Mouse (Mus musculus) bone marrow, adult 2 months (tissue): ENCODE results near the gene Cnn2. TPM values are rescaled to one million over a fixed set of nuclear protein-coding genes. Genes with fewer than 3 reads are reported as not detected.
A peak's percentile ranks its signal among the peaks of the same experiment; 100 is the strongest.

Experiments
- H3K27ac ChIP-seq: fragments of 200-500 bp; 2 replicates; pipeline ENCODE4 v1.5.1; 2012; ENCODE audit warnings: low read depth, mild to moderate bottlenecking, control low read depth, inconsistent platforms, low read length; ENCODE audit not compliant: control insufficient read depth, poor library complexity, insufficient read depth
- H3K4me1 ChIP-seq: fragments of 200-500 bp; 2 replicates; pipeline ENCODE4 v1.6.1; 2011; ENCODE audit warnings: low read length; ENCODE audit not compliant: control insufficient read depth, insufficient read depth
- H3K4me3 ChIP-seq: fragments of 200-500 bp; replicated peaks from 2 replicates; pipeline ENCODE3; 2011; ENCODE audit warnings: mild to moderate bottlenecking, low read depth, low read length, control low read depth; ENCODE audit not compliant: control insufficient read depth
- CTCF ChIP-seq: fragments of 200-500 bp; IDR thresholded peaks from 2 replicates; pipeline ENCODE4 v1.5.1; 2011; ENCODE audit warnings: low read length, control low read depth; ENCODE audit not compliant: control insufficient read depth, insufficient read depth
- POLR2A ChIP-seq: fragments of 200-500 bp; IDR thresholded peaks from 2 replicates; pipeline ENCODE4 v1.6.1; 2011; ENCODE audit warnings: low read depth, mild to moderate bottlenecking, control low read depth, low read length, borderline replicate concordance; ENCODE audit not compliant: control insufficient read depth
- WGBS: fragments of 180-500 bp; shearing (Covaris S2); methylation state at CpG from one replicate; pipeline ENCODE4 v1.1.7; 2018; 5-methylcytosine and 5-hydroxymethylcytosine counted together
- polyA plus RNA-seq: library from polyadenylated mRNA; stranded (reverse); fragments of >200 nt; gene quantifications from 2 replicates; pipeline ENCODE4 v1.2.4, GENCODE M21; 2011; ENCODE audit warnings: low replicate concordance; ENCODE audit not compliant: missing spikeins, insufficient read depth, insufficient read length

Gene Cnn2
- polyA plus RNA-seq, 1 experiment, result 92.4 TPM

GRCm38 (mm10) chr10:80027681-80028520 is 39.5 kb downstream of the Cnn2 start:
- Histone ChIP-seq H3K4me1 (peaks cover 9% of the 10 kb centered on the region), H3K27ac (no peak overlapping the region; the same call in 1 of the 2 replicates), H3K4me3 (no peak overlapping the region)
- TF ChIP-seq POLR2A (no peak), CTCF (no peak)
- 80% methylated on average over 20 of the region's 20 CpGs for WGBS

GRCm38 (mm10) chr10:80028521-80028846 is 40.1 kb downstream of the Cnn2 start:
- no peak overlapping the region; the same call in 1 of the 2 replicates for H3K27ac ChIP-seq
- H3K4me1 ChIP-seq, result peaks cover 9% of the 10 kb centered on the region
- 92% methylated on average over 13 of the region's 13 CpGs for WGBS
- no peak overlapping the region for H3K4me3 ChIP-seq
- TF ChIP-seq POLR2A (no peak), CTCF (no peak)

GRCm38 (mm10) chr10:80030191-80030590 is 41.8 kb downstream of the Cnn2 start:
- Histone ChIP-seq H3K4me1 (peaks cover 7% of the 10 kb centered on the region), H3K27ac (0 out of 2 replicates have a peak overlapping the region, but pooled peaks have one; percentile 13), H3K4me3 (no peak overlapping the region)
- TF ChIP-seq POLR2A (no peak), CTCF (no peak)
- WGBS, result 68% methylated on average over 9 of the region's 9 CpGs

GRCm38 (mm10) chr10:80030736-80031135 is 42.4 kb downstream of the Cnn2 start:
- Histone ChIP-seq H3K27ac (peak overlapping the region; percentile 13; the same call in 1 of the 2 replicates), H3K4me1 (peaks cover 5% of the 10 kb centered on the region)

GRCm38 (mm10) chr10:80032799-80033480 is 44.6 kb downstream of the Cnn2 start:
- H3K27ac ChIP-seq, result peak overlapping the region; percentile 60
- no peak overlapping the region for H3K4me3 ChIP-seq
- H3K4me1 ChIP-seq, result peaks cover 5% of the 10 kb centered on the region
- WGBS, result 19% methylated on average over 5 of the region's 5 CpGs
- TF ChIP-seq POLR2A, result no peak
- TF ChIP-seq CTCF, result no peak

More at GRCm38 (mm10) chr10:80030736-80031135, 42.4 kb downstream of the Cnn2 start:
- TF ChIP-seq POLR2A (no peak), CTCF (no peak)
- 87% methylated on average over 17 of the region's 17 CpGs for WGBS
- no peak overlapping the region for H3K4me3 ChIP-seq

- Histone ChIP-seq H3K4me1 (peaks cover 5% of the 10 kb centered on the region), H3K4me3 (no peak overlapping the region), H3K27ac (peak overlapping the region; percentile 60)
- TF ChIP-seq POLR2A, result no peak
- TF ChIP-seq CTCF, result peak; percentile 53
- WGBS, result 22% methylated on average over 9 of the region's 9 CpGs
Measured at GRCm38 (mm10) chr10:80033511-80034391, 45.4 kb downstream of the Cnn2 start.

GRCm38 (mm10) chr10:80035148-80035547 is 46.8 kb downstream of the Cnn2 start:
- 82% methylated on average over 8 of the region's 8 CpGs for WGBS
- Histone ChIP-seq H3K4me3 (no peak overlapping the region), H3K4me1 (peaks cover 5% of the 10 kb centered on the region), H3K27ac (no peak overlapping the region; the same call in 1 of the 2 replicates)
- TF ChIP-seq POLR2A, result no peak
- no peak for TF ChIP-seq CTCF

GRCm38 (mm10) chr10:80035686-80036085 is 47.3 kb downstream of the Cnn2 start:
- Histone ChIP-seq H3K27ac (no peak overlapping the region), H3K4me3 (no peak overlapping the region), H3K4me1 (peaks cover 5% of the 10 kb centered on the region)
- TF ChIP-seq POLR2A (no peak), CTCF (no peak)
- 82% methylated on average over 5 of the region's 5 CpGs for WGBS

GRCm38 (mm10) chr10:80036832-80037231 is 48.4 kb downstream of the Cnn2 start:
- 89% methylated on average over 13 of the region's 13 CpGs for WGBS

More at GRCm38 (mm10) chr10:80036832-80037231, 48.4 kb downstream of the Cnn2 start:
- no peak overlapping the region for H3K4me3 ChIP-seq
- peaks cover 3% of the 10 kb centered on the region for H3K4me1 ChIP-seq
- H3K27ac ChIP-seq, result no peak overlapping the region
- TF ChIP-seq CTCF, result no peak
- TF ChIP-seq POLR2A, result no peak
